Mouse (Mus musculus): ENCODE data around the gene Folr1.
A peak's percentile ranks its signal among the peaks of the same experiment; 100 is the strongest.

Folr1 gene

DNA sequence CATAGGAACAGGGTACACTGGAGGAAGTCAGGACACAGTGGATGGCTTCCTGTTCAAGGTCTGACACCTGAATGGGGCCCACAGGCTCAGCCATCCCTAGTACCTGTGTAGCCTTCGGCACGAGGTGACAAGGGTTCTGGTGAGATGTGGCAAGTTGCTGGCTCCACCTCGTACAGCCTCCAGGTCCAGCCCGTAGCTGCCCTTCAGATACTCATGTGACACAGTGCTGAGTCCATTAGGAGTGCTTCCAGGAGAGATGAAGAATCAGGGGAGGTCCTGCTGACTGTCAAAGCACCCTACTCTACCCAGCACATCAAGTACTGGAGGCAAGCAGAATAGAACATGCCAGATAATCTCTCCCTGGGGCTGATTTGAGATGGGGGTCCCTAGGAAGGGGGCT, 38.2 kb downstream of the Folr1 start:
- no peak for DNase-seq

DNA sequence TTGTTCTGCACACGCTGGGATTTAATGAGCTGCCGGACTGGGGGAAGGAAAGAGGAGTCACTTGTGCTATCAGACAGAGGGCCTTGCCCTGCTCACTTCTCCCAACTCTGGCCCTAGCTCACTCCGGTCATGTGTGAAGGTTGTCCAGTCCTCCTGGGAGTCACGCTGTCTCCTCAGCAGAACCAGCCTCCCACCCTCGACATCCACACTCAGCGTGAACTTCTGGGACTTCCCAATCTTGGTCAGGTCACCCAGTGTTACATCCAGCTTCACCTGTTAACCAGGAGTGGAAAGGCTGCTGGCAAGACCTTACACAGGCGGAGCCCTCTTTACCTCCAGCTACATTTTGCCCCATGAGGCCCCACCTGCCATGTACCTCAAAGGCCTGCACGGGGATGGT, 39.2 kb downstream of the Folr1 start:
- DNase-seq = no peak

GRCm38 (mm10) chr7:101830373-101830772, 40.2 kb downstream of the Folr1 start:
- DNase-seq = no peak

- peak; percentile 65 to 81 for DNase-seq
Measured at GRCm38 (mm10) chr7:101823758-101824630, 46.6 kb downstream of the Folr1 start.

DNA sequence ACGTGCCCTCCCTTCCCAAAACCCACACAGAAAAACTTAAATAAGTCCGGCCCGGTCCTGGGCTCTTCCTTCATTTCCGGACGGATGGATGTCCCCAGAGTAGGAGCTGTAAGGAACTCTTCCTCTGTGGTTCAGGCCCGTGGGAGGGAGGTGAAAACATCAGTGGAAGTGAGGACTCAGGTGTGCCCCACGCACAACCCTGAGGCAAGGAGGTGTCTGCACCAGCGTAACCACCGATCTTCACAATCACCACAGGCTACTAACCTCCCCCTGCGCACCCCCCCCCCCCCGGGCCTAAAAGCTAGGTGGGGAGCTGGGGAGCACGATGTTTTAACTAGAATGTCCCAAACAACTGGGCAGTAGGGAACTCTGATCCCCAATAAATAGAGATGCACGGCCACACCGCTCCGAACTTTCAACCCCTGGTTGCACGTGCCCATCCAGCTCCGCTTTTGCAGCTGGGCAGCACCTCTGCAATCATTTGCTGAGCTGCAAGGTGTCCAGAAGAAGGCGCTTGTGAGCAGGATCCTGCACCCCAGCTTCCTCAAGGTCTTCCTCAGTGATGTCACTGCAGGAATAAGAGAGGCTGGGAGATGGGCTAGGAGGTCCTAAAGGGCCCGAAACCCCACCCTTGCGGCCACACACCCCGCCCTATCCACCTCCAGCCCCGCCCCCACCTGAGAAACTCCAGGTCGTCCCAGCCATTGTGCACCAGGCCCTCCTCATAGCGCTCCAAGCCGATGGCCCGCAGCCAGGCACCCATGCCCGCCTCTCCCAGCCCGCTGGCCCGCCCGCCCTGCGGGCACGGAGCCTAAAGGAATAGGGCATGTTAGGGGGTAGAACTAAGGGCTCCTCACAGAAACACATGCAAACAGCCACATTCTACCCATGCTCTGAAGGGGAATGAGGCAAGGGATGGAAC, 47.5 kb downstream of the Folr1 start:
- peak; percentile 52 to 54 for DNase-seq

DNA sequence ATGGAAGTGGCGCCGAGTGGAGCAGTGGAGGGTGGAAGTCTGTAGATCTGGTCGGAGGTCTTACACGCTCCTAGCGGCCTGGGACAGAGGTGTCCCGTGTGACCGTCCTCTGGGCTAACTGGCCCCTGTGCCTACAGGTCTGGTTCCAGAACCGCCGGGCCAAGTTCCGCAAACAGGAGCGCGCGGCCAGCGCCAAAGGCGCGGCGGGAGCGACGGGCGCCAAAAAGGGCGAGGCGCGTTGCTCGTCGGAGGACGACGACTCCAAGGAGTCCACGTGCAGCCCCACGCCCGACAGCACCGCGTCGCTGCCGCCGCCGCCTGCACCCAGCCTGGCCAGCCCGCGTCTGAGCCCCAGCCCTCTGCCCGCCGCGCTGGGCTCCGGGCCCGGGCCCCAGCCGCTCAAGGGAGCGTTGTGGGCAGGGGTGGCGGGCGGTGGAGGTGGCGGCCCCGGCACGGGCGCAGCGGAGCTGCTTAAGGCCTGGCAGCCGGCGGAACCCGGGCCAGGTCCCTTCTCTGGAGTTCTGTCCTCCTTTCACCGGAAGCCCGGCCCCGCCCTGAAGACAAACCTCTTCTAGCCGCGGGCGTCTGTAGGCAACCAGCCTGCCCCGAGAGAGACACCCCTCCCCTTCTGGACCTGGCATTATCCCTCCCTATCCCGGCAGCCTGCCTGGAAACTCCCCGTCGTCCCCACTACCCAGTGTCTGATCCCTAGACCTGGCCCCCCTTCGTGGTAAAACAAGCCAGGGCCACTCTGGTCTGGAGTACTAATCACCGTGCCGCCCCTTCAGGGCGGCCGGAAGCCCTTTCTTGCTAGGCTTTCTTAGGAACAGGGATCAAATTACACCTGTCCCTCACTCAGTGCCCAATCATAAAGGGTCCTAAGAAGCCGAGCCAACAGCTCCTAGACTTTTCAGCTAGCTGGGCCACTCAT, 48.8 kb downstream of the Folr1 start:
- DNase-seq = peak; percentile 39 to 41

DNA sequence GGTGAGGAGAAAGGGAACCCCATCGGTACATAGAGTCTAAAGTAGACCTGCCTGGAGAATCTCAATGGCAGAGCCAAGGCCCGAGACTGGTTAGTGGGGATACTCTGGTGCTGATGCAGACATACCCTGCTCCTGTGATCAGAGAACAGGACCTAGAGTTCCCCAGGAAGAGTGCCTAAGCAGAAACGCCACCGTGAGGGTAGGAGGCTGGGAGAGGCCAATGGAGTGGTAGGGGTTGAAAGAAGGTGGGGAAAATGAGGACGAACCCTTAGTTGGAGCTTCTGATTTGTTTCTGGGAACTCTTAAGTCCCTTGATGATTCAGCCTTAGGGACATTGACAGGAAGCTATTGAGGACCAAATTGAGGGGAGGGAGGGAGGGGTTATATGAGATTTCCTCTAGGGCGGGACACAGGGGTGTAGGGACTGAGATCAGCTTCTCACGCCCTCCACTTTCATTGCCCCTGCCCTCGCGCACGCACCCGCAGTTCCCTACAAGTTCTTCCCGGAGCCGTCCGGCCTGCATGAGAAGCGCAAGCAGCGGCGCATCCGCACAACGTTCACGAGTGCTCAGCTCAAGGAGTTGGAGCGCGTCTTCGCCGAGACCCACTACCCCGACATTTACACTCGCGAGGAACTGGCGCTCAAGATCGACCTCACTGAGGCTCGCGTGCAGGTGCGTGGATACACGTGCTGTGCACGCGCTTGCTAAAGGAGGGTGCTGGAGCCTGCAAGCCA, 50.1 kb downstream of the Folr1 start:
- DNase-seq = no peak

DNA sequence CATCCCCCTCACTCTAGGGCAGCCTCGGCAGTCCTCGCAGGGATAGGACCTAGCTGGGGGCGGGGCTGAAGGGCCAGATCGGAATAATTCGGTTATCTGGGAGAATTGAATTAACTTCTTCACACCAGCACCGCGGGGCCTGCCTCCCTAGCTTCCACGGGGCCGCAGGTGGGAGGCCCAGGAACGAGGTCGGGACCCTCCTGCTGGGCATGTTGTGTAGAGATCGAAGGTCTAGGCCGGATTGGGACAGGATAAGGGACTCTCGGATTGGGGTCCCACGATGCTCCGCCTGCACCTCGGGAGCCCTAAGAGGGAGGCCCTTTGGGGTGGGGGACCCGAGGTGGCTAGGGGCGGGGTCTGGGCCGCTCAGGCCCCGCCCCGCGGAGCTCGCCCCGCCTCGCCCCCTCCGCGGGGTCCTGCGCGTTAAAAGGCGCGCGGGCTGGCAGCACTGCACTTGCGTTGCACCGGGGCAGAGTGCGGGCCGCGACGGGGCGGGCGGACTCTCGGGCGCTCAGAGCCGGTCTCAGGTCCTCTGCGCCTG, 52.7 kb downstream of the Folr1 start, which contains the start of gene Phox2a:
TSS of gene Phox2a (plus strand) at position 453 of the 541 bp plus-strand sequence.
- DNase-seq = no peak
